Mouse (Mus musculus): ENCODE results near the gene Chmp2b.

DNA sequence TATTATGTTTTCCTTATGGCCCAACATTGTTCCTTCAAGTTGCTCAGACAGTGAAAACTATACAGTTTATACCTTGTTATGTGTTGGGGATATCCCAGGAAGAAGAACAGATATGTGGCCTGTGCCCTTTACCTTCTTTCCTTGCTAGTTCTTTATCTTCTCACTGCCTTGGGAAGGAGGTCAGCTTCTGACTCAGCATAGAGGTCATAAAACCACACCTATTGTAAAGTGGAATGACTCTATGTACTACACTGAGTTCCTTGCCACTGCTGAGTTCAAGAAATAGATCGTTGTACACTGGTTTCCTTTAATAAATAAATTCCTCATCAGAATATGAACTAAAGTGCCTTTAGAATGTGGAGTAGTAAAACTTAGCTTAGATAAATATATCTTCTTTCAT is 2.4 kb upstream of the Chmp2b start:
- TF ChIP-seq CTCF (IDR thresholded peaks at IDR 0.05; ENCODE audit: extremely low read depth, insufficient read length, insufficient replicate concordance, low read depth, low read length) (no peak), POLR2A (IDR thresholded peaks at IDR 0.05; ENCODE audit: low read depth, low read length) (no peak)

Data from small intestine, adult 2 months (tissue).